Mouse (Mus musculus) erythroblast, adult 5-6 weeks (primary cell): ENCODE measurements around the gene Gpr83. TPM values are rescaled to one million over a fixed set of nuclear protein-coding genes. Genes with fewer than 3 reads are reported as not detected.
"Not testable (repeated sequence)": the region's sequence is repeated elsewhere in the genome, so short reads cannot be mapped to it uniquely, and the experiment has no call there.

Experiments
- ATAC-seq: replicated peaks from 2 replicates; pipeline ENCODE4 v1.8.0; 2016; ENCODE audit warnings: moderate number of reproducible peaks, mild to moderate bottlenecking, moderate TSS enrichment, inconsistent platforms; ENCODE audit not compliant: poor library complexity, low FRiP score, severe bottlenecking
- total RNA-seq, 2 experiments: library from RNA; stranded (forward) in 1 of 2; stranded (reverse) in 1 of 2; fragments of 150-400 nt in 1 of 2; fragments of 200-764, 138-1000 nt in 1 of 2; gene quantifications; 2 replicates each; pipeline versions ENCODE4 v1.2.3 to v1.2.4; 2015 to 2017; ENCODE audit warnings: low replicate concordance in 2 of 2

Gene Gpr83
- total RNA-seq, 2 experiments from 2014 or later, result not detected

GRCm38 (mm10) chr9:14866957-14867356 is 6.9 kb downstream of the Gpr83 start:
- no peak for ATAC-seq

GRCm38 (mm10) chr9:14868326-14868725 is 8.3 kb downstream of the Gpr83 start:
- no peak for ATAC-seq

- ATAC-seq, result no peak
Observed at GRCm38 (mm10) chr9:14870377-14870776, 10.4 kb downstream of the Gpr83 start.

GRCm38 (mm10) chr9:14870802-14871201 is 10.8 kb downstream of the Gpr83 start:
- no peak for ATAC-seq

GRCm38 (mm10) chr9:14871536-14871935 is 11.5 kb downstream of the Gpr83 start:
- no peak for ATAC-seq

- ATAC-seq, result no peak
Observed at GRCm38 (mm10) chr9:14872181-14872930, 12.3 kb downstream of the Gpr83 start.

- no peak for ATAC-seq
Observed at GRCm38 (mm10) chr9:14875743-14876507, 15.9 kb downstream of the Gpr83 start.

GRCm38 (mm10) chr9:14876566-14876965 is 16.6 kb downstream of the Gpr83 start:
- not testable (repeated sequence) for ATAC-seq

GRCm38 (mm10) chr9:14884641-14885040 is 24.6 kb downstream of the Gpr83 start:
- ATAC-seq, result no peak

GRCm38 (mm10) chr9:14885151-14885550 is 25.1 kb downstream of the Gpr83 start:
- no peak for ATAC-seq

GRCm38 (mm10) chr9:14885954-14886353 is 25.9 kb downstream of the Gpr83 start:
- ATAC-seq, result no peak

GRCm38 (mm10) chr9:14887787-14888382 is 27.9 kb downstream of the Gpr83 start:
- 0 out of 2 replicates have a peak, but pooled peaks have one; percentile 20 for ATAC-seq

- no peak for ATAC-seq
Observed at GRCm38 (mm10) chr9:14888671-14889070, 28.7 kb downstream of the Gpr83 start.

- ATAC-seq, result no peak
Observed at GRCm38 (mm10) chr9:14890699-14891098, 30.7 kb downstream of the Gpr83 start.

GRCm38 (mm10) chr9:14891891-14892290 is 31.9 kb downstream of the Gpr83 start:
- no peak for ATAC-seq

- ATAC-seq, result no peak
Observed at GRCm38 (mm10) chr9:14893388-14893787, 33.4 kb downstream of the Gpr83 start.

- no peak for ATAC-seq
Observed at GRCm38 (mm10) chr9:14894628-14895027, 34.6 kb downstream of the Gpr83 start.

- no peak for ATAC-seq
Observed at GRCm38 (mm10) chr9:14895237-14895835, 35.3 kb downstream of the Gpr83 start.

- ATAC-seq, result no peak
Observed at GRCm38 (mm10) chr9:14897102-14897501, 37.1 kb downstream of the Gpr83 start.

GRCm38 (mm10) chr9:14901757-14902156 is 41.7 kb downstream of the Gpr83 start:
- no peak for ATAC-seq
